Mouse (Mus musculus) layer of hippocampus, postnatal 25 days (tissue): ENCODE results near the gene Hamp2. TPM values are rescaled to one million over a fixed set of nuclear protein-coding genes. Genes with fewer than 3 reads are reported as not detected.

ENCODE experiments used
- DNase-seq, 2 experiments: peaks; one replicate each; pipeline ENCODE4 v3.0.0; 2022; ENCODE audit warnings: mixed read lengths in 2 of 2, low spot score in 1 of 2; ENCODE audit errors: extremely low spot score in 1 of 2
- total RNA-seq, 2 experiments: library from RNA; stranded (reverse); gene quantifications; 2 replicates each; pipeline ENCODE4 v1.2.3; 2021

Hamp2 gene
- total RNA-seq, 2 experiments from 2014 or later: not detected

GRCm38 (mm10) chr7:30904042-30904441 is 20.4 kb downstream of the Hamp2 start:
- DNase-seq: peak in 1 of 2 experiments; percentile 38

- DNase-seq: no peak
Measured at GRCm38 (mm10) chr7:30895217-30895616, 29.3 kb downstream of the Hamp2 start.

- no peak for DNase-seq
Measured at GRCm38 (mm10) chr7:30892515-30892914, 32.0 kb downstream of the Hamp2 start.

GRCm38 (mm10) chr7:30891746-30892145 is 32.7 kb downstream of the Hamp2 start:
- DNase-seq: no peak

GRCm38 (mm10) chr7:30890681-30891080 is 33.8 kb downstream of the Hamp2 start:
- DNase-seq: no peak

GRCm38 (mm10) chr7:30888786-30889185 is 35.7 kb downstream of the Hamp2 start:
- no peak for DNase-seq

- no peak for DNase-seq
Measured at GRCm38 (mm10) chr7:30887568-30888188, 36.8 kb downstream of the Hamp2 start.

GRCm38 (mm10) chr7:30886852-30887251 is 37.6 kb downstream of the Hamp2 start:
- no peak for DNase-seq

- DNase-seq: no peak
Measured at GRCm38 (mm10) chr7:30884047-30884446, 40.4 kb downstream of the Hamp2 start.

- no peak for DNase-seq
Measured at GRCm38 (mm10) chr7:30881367-30881766, 43.1 kb downstream of the Hamp2 start.

GRCm38 (mm10) chr7:30880176-30880575 is 44.3 kb downstream of the Hamp2 start, which contains the start of gene Cd22:
Cd22 (minus strand) TSS chr7:30880342.
- DNase-seq: no peak

GRCm38 (mm10) chr7:30878950-30879349 is 45.5 kb downstream of the Hamp2 start:
- no peak for DNase-seq

- DNase-seq: peak; percentile 56 to 82
Measured at GRCm38 (mm10) chr7:30873083-30873482, 51.4 kb downstream of the Hamp2 start.

Other genes starting within 250 kb of the Hamp2 start
- gene 2200002J24Rik, start 225.8 kb downstream of the Hamp2 start, total RNA-seq: not detected
- 1 to 10 TPM in 1 of 2 experiments, under 1 TPM in 1; 0.74 to 1.1 TPM for gene Atp4a, start 212.5 kb downstream of the Hamp2 start, total RNA-seq
- gene Tmem147, start 195.1 kb downstream of the Hamp2 start, total RNA-seq: 100 to 1,000 TPM; 116 to 132 TPM
- gene Gapdhs, start 181.0 kb downstream of the Hamp2 start, total RNA-seq: not detected
- 1 to 10 TPM; 7.5 to 7.7 TPM for gene Sbsn, start 173.2 kb downstream of the Hamp2 start, total RNA-seq
- 1 to 10 TPM in 1 of 2 experiments, under 1 TPM in 1; 0.66 to 1.3 TPM for gene Dmkn, start 160.9 kb downstream of the Hamp2 start, total RNA-seq
- gene Krtdap, start 136.8 kb downstream of the Hamp2 start, total RNA-seq: not detected
- gene Ffar2, start 100.9 kb downstream of the Hamp2 start, total RNA-seq: not detected
- not detected for gene Ffar3, start 68.5 kb downstream of the Hamp2 start, total RNA-seq
- gene Ffar1, start 63.1 kb downstream of the Hamp2 start, total RNA-seq: not detected
- gene Cd22, start 44.3 kb downstream of the Hamp2 start, total RNA-seq: not detected
- 100 to 1,000 TPM; 319 to 342 TPM for gene Mag, start 9.8 kb downstream of the Hamp2 start, total RNA-seq
- gene Hamp, start 19.4 kb upstream of the Hamp2 start, total RNA-seq: not detected
- gene Usf2, start 32.1 kb upstream of the Hamp2 start, total RNA-seq: 100 to 1,000 TPM; 124 to 126 TPM
- 1 to 10 TPM; 6.3 to 8.4 TPM for gene Lsr, start 48.8 kb upstream of the Hamp2 start, total RNA-seq
- gene Fam187b, start 49.1 kb upstream of the Hamp2 start, total RNA-seq: under 1 TPM; 0.22 to 0.45 TPM
- gene Fxyd5, start 117.8 kb upstream of the Hamp2 start, total RNA-seq: 10 to 100 TPM; 20.2 to 22.7 TPM
- gene Fxyd7, start 126.8 kb upstream of the Hamp2 start, total RNA-seq: 100 to 1,000 TPM; 151 to 157 TPM
- gene Fxyd1, start 132.5 kb upstream of the Hamp2 start, total RNA-seq: 100 to 1,000 TPM; 103 to 113 TPM
- 10 to 100 TPM; 31.9 to 36.1 TPM for gene Lgi4, start 134.7 kb upstream of the Hamp2 start, total RNA-seq
- not detected for gene Fxyd3, start 152.0 kb upstream of the Hamp2 start, total RNA-seq
- gene Hpn, start 190.6 kb upstream of the Hamp2 start, total RNA-seq: 1 to 10 TPM; 2.3 to 4.2 TPM
- gene Scn1b, start 202.3 kb upstream of the Hamp2 start, total RNA-seq: 100 to 1,000 TPM; 548 to 608 TPM
- 100 to 1,000 TPM; 108 to 126 TPM for gene Gramd1a, start 231.2 kb upstream of the Hamp2 start, total RNA-seq